Mouse (Mus musculus) ES-E14 (cell line): Measurements from ENCODE around the gene Klb. TPM values are rescaled to one million over a fixed set of nuclear protein-coding genes. Genes with fewer than 3 reads are reported as not detected.

ENCODE experiments used
- DNase-seq: peaks from one replicate; pipeline ENCODE4 v3.0.0-alpha.2; 2013; ENCODE audit warnings: low read depth, low spot score
- H3K27ac ChIP-seq: 2 replicates; pipeline ENCODE4 v1.5.1; 2012; ENCODE audit warnings: low read depth, mild to moderate bottlenecking, low read length, moderate library complexity, mixed read lengths; ENCODE audit not compliant: poor library complexity, insufficient read depth, severe bottlenecking
- H3K36me3 ChIP-seq: 2 replicates; pipeline ENCODE4 v1.6.1; 2012; ENCODE audit warnings: mild to moderate bottlenecking, low read length, moderate library complexity, mixed read lengths; ENCODE audit not compliant: control insufficient read depth, poor library complexity, insufficient read depth, severe bottlenecking
- H3K4me1 ChIP-seq, 2 experiments: fragments of 150-350 bp in 1 of 2; sonication (generic) in 1 of 2; 2 replicates each; pipeline ENCODE4 v1.6.1; 2012; ENCODE audit warnings: low read length in 2 of 2, mild to moderate bottlenecking in 1 of 2, mixed read lengths in 1 of 2; ENCODE audit not compliant: control insufficient read depth in 2 of 2, insufficient read depth in 2 of 2, poor library complexity in 1 of 2
- H3K4me3 ChIP-seq, 2 experiments: fragments of 150-350 bp in 1 of 2; sonication (generic) in 1 of 2; 2 replicates each; pipeline ENCODE4 v1.5.1; 2012; ENCODE audit warnings: low read length in 2 of 2, low read depth in 1 of 2, mild to moderate bottlenecking in 1 of 2, mixed read lengths in 1 of 2; ENCODE audit not compliant: insufficient read depth in 1 of 2, poor library complexity in 1 of 2, severe bottlenecking in 1 of 2
- H3K9ac ChIP-seq: 2 replicates; pipeline ENCODE4 v1.6.1; 2012; ENCODE audit warnings: low read depth, mild to moderate bottlenecking, low read length, mixed read lengths; ENCODE audit not compliant: poor library complexity, insufficient read depth, severe bottlenecking
- H3K9me3 ChIP-seq: fragments of 150-350 bp; sonication (generic); 2 replicates; pipeline ENCODE4 v1.6.1; 2012; ENCODE audit warnings: low read depth, mild to moderate bottlenecking, low read length; ENCODE audit not compliant: control insufficient read depth, insufficient read depth
- CHD2 ChIP-seq: IDR thresholded peaks from 2 replicates; pipeline ENCODE4 v1.6.1; 2014; ENCODE audit warnings: mild to moderate bottlenecking, low read depth, low read length, inconsistent platforms
- HCFC1 ChIP-seq: IDR thresholded peaks from 2 replicates; pipeline ENCODE4 v1.6.1; 2012; ENCODE audit warnings: low read length, inconsistent platforms, borderline replicate concordance; ENCODE audit not compliant: insufficient read depth
- MAFK ChIP-seq: IDR thresholded peaks from 2 replicates; pipeline ENCODE4 v1.6.1; 2014; ENCODE audit warnings: mild to moderate bottlenecking, low read depth, low read length, inconsistent platforms; ENCODE audit not compliant: insufficient read depth
- ZC3H11A ChIP-seq: IDR thresholded peaks from 2 replicates; pipeline ENCODE4 v1.6.1; 2012; ENCODE audit warnings: low read depth, mild to moderate bottlenecking, inconsistent platforms, low read length, borderline replicate concordance
- ZNF384 ChIP-seq: IDR thresholded peaks from 2 replicates; pipeline ENCODE4 v1.6.1; 2012; ENCODE audit warnings: low read depth, low read length, inconsistent platforms
- in situ Hi-C, 2 experiments: fragments of 600-800 bp; cut with MboI; formaldehyde crosslinking; loops; one replicate each; pipeline ENCODE4 v1.15.1; 2025; ENCODE audit warnings: low sequenced_read_pairs in 2 of 2, inconsistent platforms in 1 of 2; ENCODE audit not compliant: unreplicated experiment in 2 of 2
- total RNA-seq: library from RNA; depleted of rRNA; stranded (reverse); fragments of 300-350 nt; gene quantifications from 2 replicates; pipeline ENCODE4 v1.2.3, GENCODE M21; 2012

The Klb gene
- total RNA-seq, 1 experiment = 3.6 TPM

DNA sequence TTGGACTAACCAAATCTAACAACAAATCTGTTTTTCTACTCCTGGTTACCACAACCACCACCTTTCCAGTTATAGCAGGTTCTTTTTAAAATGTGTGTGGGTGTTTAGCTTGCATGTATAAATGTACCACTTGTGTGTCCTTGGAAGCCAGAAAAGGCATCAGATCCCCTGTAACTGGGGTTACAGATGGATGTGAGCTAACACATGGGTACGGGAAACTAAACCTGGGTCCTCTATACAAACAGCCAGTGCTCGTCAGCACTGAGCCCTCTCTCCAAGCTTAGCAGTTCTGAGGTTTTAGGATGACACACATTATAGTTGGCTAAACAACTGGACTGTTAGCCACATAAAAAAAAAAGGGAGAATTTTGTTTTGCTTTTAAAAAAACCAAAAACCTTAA, 37.6 kb downstream of the Klb start:
- in situ Hi-C loops = no loop called here
- Histone ChIP-seq H3K9ac (no peak overlapping the region), H3K4me3 (no peak overlapping the region), H3K9me3 (no peaks in the 10 kb centered on the region), H3K36me3 (peaks cover 31% of the 10 kb centered on the region), H3K27ac (no peak overlapping the region), H3K4me1 (no peaks in the 10 kb centered on the region)
- DNase-seq = no peak
- TF ChIP-seq CHD2 = no peak
- TF ChIP-seq HCFC1 = no peak
- no peak for TF ChIP-seq ZC3H11A
- no peak for TF ChIP-seq MAFK
- TF ChIP-seq ZNF384 = no peak

DNA sequence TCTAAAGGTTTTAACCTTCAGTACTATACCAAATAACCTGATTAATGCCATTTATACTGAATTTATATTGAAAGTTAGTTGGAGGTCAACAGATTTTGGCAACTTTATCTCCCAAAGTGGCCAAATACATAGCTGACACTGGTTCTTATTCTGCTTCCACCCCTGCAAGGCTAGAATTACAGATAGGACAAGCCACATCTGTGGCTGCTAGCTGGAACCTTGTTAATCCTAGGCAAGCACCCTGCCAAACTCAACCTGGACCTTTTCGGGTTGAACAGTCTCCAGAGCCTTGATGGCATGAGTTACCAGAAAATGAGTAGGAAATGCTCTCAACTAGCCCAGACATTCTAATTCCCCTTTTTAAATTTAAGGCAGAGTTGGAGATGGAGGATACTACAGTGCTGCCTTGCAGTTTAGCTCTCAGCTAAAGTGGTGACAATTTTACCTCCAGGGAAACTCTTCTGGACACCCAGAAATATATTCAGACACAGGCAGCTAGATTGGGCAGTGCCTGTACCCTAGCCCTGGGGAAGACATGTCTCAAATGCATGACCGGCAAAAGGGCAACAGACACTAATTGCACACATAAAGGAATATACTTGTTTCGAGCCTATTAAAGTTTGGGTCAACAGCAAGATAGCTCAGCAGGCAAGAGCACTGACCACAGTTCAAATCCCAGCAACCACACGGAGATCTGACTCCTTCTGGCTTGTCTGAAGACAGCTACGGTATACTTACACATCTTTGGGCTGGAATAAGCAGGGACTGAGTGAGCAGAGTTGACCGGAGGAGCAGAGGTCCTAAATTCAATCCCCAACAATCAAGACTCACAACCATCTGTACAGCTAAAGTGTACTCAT, 39.1 kb downstream of the Klb start:
- Histone ChIP-seq H3K9ac (no peak overlapping the region), H3K4me3 (no peak overlapping the region), H3K4me1 (no peaks in the 10 kb centered on the region), H3K36me3 (peaks cover 34% of the 10 kb centered on the region), H3K9me3 (no peaks in the 10 kb centered on the region), H3K27ac (no peak overlapping the region; the same call in 1 of the 2 replicates)
- in situ Hi-C loops = no loop called here
- TF ChIP-seq HCFC1 = no peak
- TF ChIP-seq ZC3H11A = no peak
- TF ChIP-seq ZNF384 = no peak
- no peak for TF ChIP-seq MAFK
- no peak for TF ChIP-seq CHD2
- no peak for DNase-seq

DNA sequence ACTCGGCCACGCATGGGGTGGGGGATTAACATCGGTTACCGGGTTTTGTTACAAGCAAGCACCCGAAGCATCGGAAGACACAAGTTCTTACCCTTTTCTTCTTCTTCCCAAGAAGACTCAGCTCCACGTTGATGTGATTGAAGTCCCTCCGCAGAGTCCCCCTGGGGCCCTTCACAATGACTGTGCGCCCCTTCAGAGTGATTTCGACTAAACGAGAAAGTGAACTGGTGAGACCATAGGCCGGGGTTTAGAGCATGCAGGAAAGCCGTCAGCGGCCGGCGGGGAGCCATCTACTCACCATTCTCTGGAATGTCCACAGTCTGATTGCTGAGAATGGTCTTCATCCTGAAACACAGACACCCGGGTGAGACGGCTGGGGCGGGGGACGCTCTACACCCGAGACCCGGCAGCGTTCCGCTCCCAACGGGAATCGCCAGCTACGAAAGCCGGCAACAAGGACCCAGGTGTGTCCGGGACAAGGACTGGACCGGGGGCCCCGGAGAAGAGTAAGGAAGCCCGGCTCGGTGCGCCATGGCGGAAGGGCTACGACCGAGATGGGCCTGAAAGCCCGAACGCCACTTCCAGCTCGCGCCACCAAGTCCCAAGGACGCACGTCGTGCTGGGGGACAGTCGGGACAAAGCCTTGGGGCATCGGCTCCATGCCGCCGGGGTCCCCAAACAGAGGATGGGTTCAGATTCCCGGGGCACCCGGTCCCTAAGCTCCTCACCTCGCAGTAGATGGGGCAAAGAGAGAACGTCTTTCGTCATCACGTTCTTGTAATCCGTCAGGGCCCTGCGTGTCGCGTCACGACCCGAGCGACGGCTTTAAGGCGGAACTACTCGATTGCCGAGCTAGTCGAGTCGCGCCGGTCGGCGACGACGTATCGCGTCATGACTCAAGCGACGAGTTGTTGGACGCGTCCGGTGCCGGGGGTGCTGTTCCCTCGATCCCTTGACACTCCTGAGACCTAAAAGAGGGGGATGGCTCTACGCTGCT, 42.8 kb downstream of the Klb start, which contains the start of the genes Rpl9 and Lias:
Gene Rpl9 (minus strand): TSS at position 797 of the 997 bp plus-strand sequence.
Gene Lias (plus strand): TSS at position 850 of the 997 bp plus-strand sequence.
- Histone ChIP-seq H3K36me3 (peaks cover 36% of the 10 kb centered on the region), H3K9ac (peak within 1 kb of the TSS; percentile 99), H3K4me3 (peak within 1 kb of the TSS; percentile 89 to 96), H3K4me1 (no peaks in the 10 kb centered on the region), H3K9me3 (no peaks in the 10 kb centered on the region), H3K27ac (peak within 1 kb of the TSS; percentile 93)
- TF ChIP-seq ZC3H11A (peak; percentile 70; the same call in 1 of the 2 replicates), HCFC1 (peak; percentile 93), CHD2 (peak; percentile 53; the same call in 1 of the 2 replicates), MAFK (no peak)
- peak; percentile 95 for DNase-seq
- in situ Hi-C loops = no loop called here

DNA sequence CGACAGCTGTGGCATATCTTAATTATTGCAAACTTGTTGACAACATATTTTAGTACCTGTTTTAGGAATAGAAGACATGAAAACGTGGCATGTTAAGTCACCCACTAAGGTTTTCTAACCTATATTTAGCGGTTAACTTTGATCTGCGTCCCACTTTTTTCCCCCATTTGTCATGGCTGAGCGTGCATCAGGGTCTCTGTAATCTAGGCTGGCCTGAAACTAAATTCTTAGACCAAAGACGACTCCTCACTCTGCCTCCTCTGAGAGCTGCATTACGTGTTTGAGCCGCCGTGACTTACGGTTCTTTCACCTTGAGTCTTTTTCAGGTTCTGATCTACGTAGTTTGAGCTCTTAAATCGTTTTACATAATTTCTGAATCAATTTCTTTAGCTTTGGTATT, 43.6 kb downstream of the Klb start:
- DNase-seq = no peak
- in situ Hi-C loops = no loop called here
- H3K9me3 ChIP-seq = no peaks in the 10 kb centered on the region
- H3K36me3 ChIP-seq = peaks cover 39% of the 10 kb centered on the region
- no peak for TF ChIP-seq HCFC1
- TF ChIP-seq CHD2 = no peak
- no peak for TF ChIP-seq ZNF384
- TF ChIP-seq ZC3H11A = no peak
- no peak for TF ChIP-seq MAFK
- peak overlapping the region; percentile 73 to 83 for H3K4me3 ChIP-seq
- peak overlapping the region; percentile 16; the same call in 1 of the 2 replicates for H3K27ac ChIP-seq
- H3K9ac ChIP-seq = peak overlapping the region; percentile 80
- H3K4me1 ChIP-seq = no peaks in the 10 kb centered on the region
